Mouse (Mus musculus): ENCODE measurements around the gene Kcnk15. TPM values are rescaled to one million over a fixed set of nuclear protein-coding genes. Genes with fewer than 3 reads are reported as not detected.
A peak's percentile ranks its signal among the peaks of the same experiment; 100 is the strongest.

Kcnk15 gene
- polyA plus RNA-seq (2012; rRNA removed): not detected in 2 replicates

DNA sequence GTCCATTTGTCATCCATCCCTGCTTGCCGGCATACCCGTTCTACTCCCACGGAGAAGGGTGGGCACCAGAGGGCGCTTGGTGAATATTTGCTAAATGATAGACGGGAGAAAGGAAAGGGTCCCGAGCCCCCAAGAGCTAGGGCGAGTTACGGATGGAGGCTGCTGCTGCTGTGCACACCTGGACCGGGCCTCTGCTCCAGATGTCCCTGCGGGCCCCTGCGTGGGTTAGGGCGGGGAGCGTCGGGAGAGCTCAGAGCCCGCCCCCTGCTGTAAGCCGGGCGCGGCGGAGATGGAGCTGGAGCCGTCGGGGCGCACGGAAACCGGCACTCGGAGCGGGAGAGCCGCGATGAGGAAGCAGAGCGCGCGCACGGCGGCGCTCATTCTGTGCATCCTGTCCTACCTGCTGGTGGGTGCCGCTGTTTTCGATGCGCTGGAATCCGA, at the start of gene Kcnk15:
Gene Kcnk15 (plus strand): TSS at position 191 of the 441 bp plus-strand sequence.
- 1% methylated on average over 38 of the region's 38 CpGs for WGBS
- no peak for TF ChIP-seq POLR2A (IDR thresholded peaks at IDR 0.05; ENCODE audit: control insufficient read depth, extremely low read depth, insufficient read depth, low read length, poor library complexity)
- no peak for TF ChIP-seq CTCF (IDR thresholded peaks at IDR 0.05; ENCODE audit: borderline replicate concordance, control insufficient read depth, extremely low read depth, insufficient read depth, low read length, poor library complexity)
- Histone ChIP-seq H3K4me1 (replicated peaks; ENCODE audit: control insufficient read depth, insufficient read depth, low read length) (0 out of 2 replicates have a peak, but pooled peaks cover 2% of the 10 kb centered on the region), H3K27ac (ENCODE audit: control insufficient read depth, insufficient read depth, low read length) (no peak within 1 kb of the TSS), H3K27me3 (ENCODE audit: control insufficient read depth, insufficient read depth, low read length) (peaks cover 5% of the 10 kb centered on the region; the same call in 1 of the 2 replicates), H3K4me3 (ENCODE audit: control insufficient read depth, insufficient read depth, low read length) (no peak within 1 kb of the TSS), H3K36me3 (ENCODE audit: control insufficient read depth, insufficient read depth, low read length) (no peaks in the 10 kb centered on the region)
- peak; percentile 30 for DNase-seq

DNA sequence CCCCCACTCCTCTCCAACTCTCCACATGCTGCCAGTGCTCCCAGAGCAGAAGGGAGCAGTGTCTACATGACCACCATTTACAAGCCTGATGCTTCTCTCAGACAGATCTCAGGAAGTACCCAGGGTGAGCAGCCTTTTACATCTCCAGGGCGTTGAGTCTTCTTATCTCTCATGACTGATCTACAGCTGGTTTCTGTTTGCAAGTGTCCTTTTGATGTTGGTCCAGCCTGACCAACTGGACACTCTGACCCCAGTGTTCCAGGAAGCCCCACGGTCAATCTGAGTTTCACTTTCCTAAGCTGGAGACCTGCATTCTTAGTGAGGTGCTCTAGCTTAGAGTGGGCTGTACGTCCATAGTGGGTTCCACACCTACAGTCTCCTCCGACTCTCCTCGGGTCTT, 49.6 kb upstream of the Kcnk15 start:
- Histone ChIP-seq H3K27me3 (ENCODE audit: control insufficient read depth, insufficient read depth, low read length) (no peaks in the 10 kb centered on the region), H3K4me3 (ENCODE audit: control insufficient read depth, insufficient read depth, low read length) (no peak overlapping the region), H3K4me1 (replicated peaks; ENCODE audit: control insufficient read depth, insufficient read depth, low read length) (peaks cover 16% of the 10 kb centered on the region), H3K36me3 (ENCODE audit: control insufficient read depth, insufficient read depth, low read length) (no peaks in the 10 kb centered on the region), H3K27ac (ENCODE audit: control insufficient read depth, insufficient read depth, low read length) (no peak overlapping the region)
- DNase-seq: no peak
- whole genome bisulfite sequencing: 71% methylated on average over 5 of the region's 5 CpGs
- no peak for TF ChIP-seq CTCF (IDR thresholded peaks at IDR 0.05; ENCODE audit: borderline replicate concordance, control insufficient read depth, extremely low read depth, insufficient read depth, low read length, poor library complexity)
- TF ChIP-seq POLR2A (IDR thresholded peaks at IDR 0.05; ENCODE audit: control insufficient read depth, extremely low read depth, insufficient read depth, low read length, poor library complexity): no peak

DNA sequence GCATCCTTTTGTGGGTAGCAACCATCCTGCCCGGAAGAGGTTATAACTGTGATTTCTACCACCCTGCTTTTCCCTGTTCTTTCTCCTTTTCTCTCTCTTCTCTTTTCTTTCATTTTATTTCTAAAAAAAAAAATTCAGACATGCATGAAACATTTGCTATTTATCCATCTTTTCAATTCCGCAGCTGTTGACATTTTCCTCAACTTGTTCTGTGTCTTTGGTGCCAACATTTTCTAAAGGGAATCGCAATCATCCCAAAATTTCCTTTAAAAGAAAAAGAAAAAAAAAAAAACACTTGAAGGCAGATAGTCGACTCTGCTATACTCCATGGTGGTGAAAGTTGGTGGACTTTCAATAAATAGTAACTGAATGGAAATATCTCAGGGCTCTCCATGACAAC, 44.3 kb upstream of the Kcnk15 start:
- Histone ChIP-seq H3K27ac (ENCODE audit: control insufficient read depth, insufficient read depth, low read length) (no peak overlapping the region), H3K36me3 (ENCODE audit: control insufficient read depth, insufficient read depth, low read length) (no peaks in the 10 kb centered on the region), H3K4me1 (replicated peaks; ENCODE audit: control insufficient read depth, insufficient read depth, low read length) (no peaks in the 10 kb centered on the region), H3K27me3 (ENCODE audit: control insufficient read depth, insufficient read depth, low read length) (no peaks in the 10 kb centered on the region), H3K4me3 (ENCODE audit: control insufficient read depth, insufficient read depth, low read length) (no peak overlapping the region)
- WGBS: 95% methylated on average over 4 of the region's 4 CpGs
- DNase-seq: no peak
- TF ChIP-seq POLR2A (IDR thresholded peaks at IDR 0.05; ENCODE audit: control insufficient read depth, extremely low read depth, insufficient read depth, low read length, poor library complexity): no peak
- TF ChIP-seq CTCF (IDR thresholded peaks at IDR 0.05; ENCODE audit: borderline replicate concordance, control insufficient read depth, extremely low read depth, insufficient read depth, low read length, poor library complexity): no peak

DNA sequence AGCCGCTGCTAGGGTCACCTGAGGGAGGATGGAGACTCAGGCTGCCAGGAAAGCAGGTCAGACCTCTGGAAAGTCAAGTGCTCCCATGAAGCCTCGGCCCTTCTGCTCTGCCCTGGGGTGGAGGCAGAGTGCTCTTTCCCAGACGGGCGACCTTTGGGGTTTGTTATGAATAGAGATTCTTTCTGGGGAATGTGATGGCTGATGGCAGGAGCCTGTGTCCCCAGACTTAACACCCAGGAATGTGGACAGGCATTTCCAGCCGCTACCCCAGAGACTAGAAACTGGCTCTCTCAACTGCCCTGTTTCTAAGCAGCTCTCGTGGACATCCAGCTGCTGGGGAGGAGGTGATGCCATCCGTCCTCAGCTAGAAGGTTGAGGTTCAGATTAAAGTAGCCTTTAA, 43.7 kb upstream of the Kcnk15 start:
- Histone ChIP-seq H3K36me3 (ENCODE audit: control insufficient read depth, insufficient read depth, low read length) (no peaks in the 10 kb centered on the region), H3K27me3 (ENCODE audit: control insufficient read depth, insufficient read depth, low read length) (no peaks in the 10 kb centered on the region), H3K4me1 (replicated peaks; ENCODE audit: control insufficient read depth, insufficient read depth, low read length) (no peaks in the 10 kb centered on the region), H3K4me3 (ENCODE audit: control insufficient read depth, insufficient read depth, low read length) (no peak overlapping the region), H3K27ac (ENCODE audit: control insufficient read depth, insufficient read depth, low read length) (no peak overlapping the region)
- WGBS: 91% methylated on average over 7 of the region's 7 CpGs
- no peak for DNase-seq
- no peak for TF ChIP-seq CTCF (IDR thresholded peaks at IDR 0.05; ENCODE audit: borderline replicate concordance, control insufficient read depth, extremely low read depth, insufficient read depth, low read length, poor library complexity)
- no peak for TF ChIP-seq POLR2A (IDR thresholded peaks at IDR 0.05; ENCODE audit: control insufficient read depth, extremely low read depth, insufficient read depth, low read length, poor library complexity)

DNA sequence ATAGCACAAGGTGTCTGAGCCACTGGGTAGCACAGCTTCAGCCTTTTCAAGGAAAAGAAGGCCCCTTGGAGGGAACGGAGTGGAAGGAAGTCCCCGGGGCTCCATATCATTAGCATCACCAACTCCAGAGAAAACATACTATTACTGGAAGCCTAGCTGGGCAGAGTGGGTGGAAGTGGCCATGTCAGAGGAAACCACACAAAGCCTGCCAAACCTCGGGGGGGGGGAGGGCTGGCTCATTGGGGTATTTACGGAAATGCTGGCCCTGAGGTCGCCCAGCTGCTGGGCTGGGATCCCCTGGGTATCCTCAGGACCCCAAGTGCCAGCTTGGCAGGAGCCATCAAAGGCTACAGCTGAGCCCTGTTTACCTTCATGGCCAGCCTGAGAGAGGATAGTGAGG, 40.4 kb upstream of the Kcnk15 start:
- Histone ChIP-seq H3K4me3 (ENCODE audit: control insufficient read depth, insufficient read depth, low read length) (no peak overlapping the region), H3K36me3 (ENCODE audit: control insufficient read depth, insufficient read depth, low read length) (no peaks in the 10 kb centered on the region), H3K27ac (ENCODE audit: control insufficient read depth, insufficient read depth, low read length) (no peak overlapping the region), H3K27me3 (ENCODE audit: control insufficient read depth, insufficient read depth, low read length) (no peaks in the 10 kb centered on the region), H3K4me1 (replicated peaks; ENCODE audit: control insufficient read depth, insufficient read depth, low read length) (no peaks in the 10 kb centered on the region)
- DNase-seq: no peak
- 21% methylated on average over 5 of the region's 5 CpGs for WGBS
- TF ChIP-seq CTCF (IDR thresholded peaks at IDR 0.05; ENCODE audit: borderline replicate concordance, control insufficient read depth, extremely low read depth, insufficient read depth, low read length, poor library complexity) (no peak), POLR2A (IDR thresholded peaks at IDR 0.05; ENCODE audit: control insufficient read depth, extremely low read depth, insufficient read depth, low read length, poor library complexity) (no peak)

DNA sequence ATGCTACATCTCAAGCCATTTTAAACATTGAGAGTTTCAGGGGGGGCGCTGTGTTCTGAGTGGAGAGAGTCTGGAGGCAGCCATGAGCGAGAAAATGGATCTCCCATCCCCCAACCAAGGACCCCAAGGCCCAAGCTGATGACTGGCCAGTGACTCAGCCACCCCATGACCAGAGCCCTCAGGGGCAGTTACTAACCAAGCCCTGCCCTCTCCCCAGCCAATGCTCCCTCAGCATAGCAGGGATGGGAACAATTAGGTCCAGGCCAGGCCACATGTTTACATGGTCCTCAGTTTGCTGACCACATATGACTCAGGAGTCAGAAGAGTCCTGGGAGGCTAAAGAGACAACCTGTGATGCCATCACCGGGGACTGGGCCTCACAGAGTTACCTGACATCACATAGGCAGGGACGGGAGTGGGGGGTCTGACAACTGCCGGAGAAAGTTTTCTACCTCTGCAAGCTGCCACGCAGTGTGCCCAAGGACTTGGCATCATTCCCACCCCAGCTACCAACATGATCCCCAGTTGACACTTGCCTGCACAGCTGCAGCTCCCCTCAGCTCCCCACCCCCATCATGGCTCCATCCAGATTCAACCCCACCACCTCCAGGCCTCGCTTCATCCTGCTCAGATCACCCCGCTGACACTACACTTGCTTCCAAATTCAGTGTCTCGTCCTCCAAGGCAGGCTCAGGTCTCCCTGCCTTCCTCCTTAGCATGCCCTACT, 38.5 kb upstream of the Kcnk15 start:
- 77% methylated on average over 9 of the region's 9 CpGs for WGBS
- H3K27me3 ChIP-seq (ENCODE audit: control insufficient read depth, insufficient read depth, low read length): no peaks in the 10 kb centered on the region
- H3K4me3 ChIP-seq (ENCODE audit: control insufficient read depth, insufficient read depth, low read length): no peak overlapping the region

More for the DNA sequence above, 38.5 kb upstream of the Kcnk15 start:
- no peak for DNase-seq
- no peaks in the 10 kb centered on the region for H3K36me3 ChIP-seq (ENCODE audit: control insufficient read depth, insufficient read depth, low read length)
- no peaks in the 10 kb centered on the region for H3K4me1 ChIP-seq (replicated peaks; ENCODE audit: control insufficient read depth, insufficient read depth, low read length)
- TF ChIP-seq POLR2A (IDR thresholded peaks at IDR 0.05; ENCODE audit: control insufficient read depth, extremely low read depth, insufficient read depth, low read length, poor library complexity) (no peak), CTCF (IDR thresholded peaks at IDR 0.05; ENCODE audit: borderline replicate concordance, control insufficient read depth, extremely low read depth, insufficient read depth, low read length, poor library complexity) (no peak)
- H3K27ac ChIP-seq (ENCODE audit: control insufficient read depth, insufficient read depth, low read length): no peak overlapping the region

Measured in thymus, adult 2 months (tissue).